Mouse (Mus musculus) liver, adult 2 months (tissue): ENCODE data around the gene Rrp12.

Source experiments
- CTCF ChIP-seq: fragments of 200-500 bp; IDR thresholded peaks from 2 replicates; pipeline ENCODE4 v1.5.1; 2011; ENCODE audit warnings: low read depth, low read length, control low read depth
- POLR2A ChIP-seq: fragments of 200-500 bp; IDR thresholded peaks from 2 replicates; pipeline ENCODE4 v1.6.1; 2011; ENCODE audit warnings: low read length, control low read depth; ENCODE audit not compliant: insufficient read depth; ENCODE audit errors: extremely low read depth

DNA sequence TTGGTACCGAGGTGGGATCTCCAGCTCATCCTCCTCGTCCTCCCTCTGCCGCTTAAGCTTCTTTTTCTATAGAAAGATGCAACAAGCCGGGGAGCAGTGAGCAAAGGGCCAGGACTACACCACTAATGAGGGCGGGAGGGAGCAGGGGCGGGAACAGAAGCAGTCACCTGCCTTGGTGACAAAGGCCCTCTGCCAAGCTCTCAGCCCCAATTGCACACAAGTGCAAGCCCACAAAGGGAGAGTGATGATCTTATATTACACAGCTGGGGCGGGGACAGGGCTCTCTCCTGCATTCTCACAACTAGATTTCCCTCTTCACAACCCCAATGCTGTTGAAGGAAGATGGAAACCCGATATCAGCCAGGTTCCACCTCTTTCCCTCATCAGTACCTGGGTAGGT, 29.3 kb downstream of the Rrp12 start:
- TF ChIP-seq POLR2A (no peak), CTCF (no peak)
